Mouse (Mus musculus) limb, embryonic 13.5 days (tissue): ENCODE data around the gene Frmd4a. TPM values are rescaled to one million over a fixed set of nuclear protein-coding genes. Genes with fewer than 3 reads are reported as not detected.

Source experiments
- ATAC-seq: fragments of 200-750 bp; cut with Nextera tagmentation; 2 replicates; pipeline ENCODE4 v1.8.0; 2017; ENCODE audit warnings: low read depth, moderate number of reproducible peaks, moderate TSS enrichment; ENCODE audit not compliant: low FRiP score
- H3K27ac ChIP-seq: fragments of 300-500 bp; sonication (generic); 2 replicates; pipeline ENCODE4 v1.5.1; 2015; ENCODE audit warnings: inconsistent platforms, mild to moderate bottlenecking, moderate library complexity
- H3K27me3 ChIP-seq: fragments of 300-500 bp; sonication (generic); 2 replicates; pipeline ENCODE4 v1.6.1; 2015; ENCODE audit warnings: mild to moderate bottlenecking, inconsistent platforms
- H3K36me3 ChIP-seq: fragments of 300-500 bp; sonication (generic); 2 replicates; pipeline ENCODE4 v1.6.1; 2015; ENCODE audit warnings: inconsistent platforms, mild to moderate bottlenecking, moderate library complexity
- H3K4me1 ChIP-seq: fragments of 300-500 bp; sonication (generic); 2 replicates; pipeline ENCODE4 v1.6.1; 2015; ENCODE audit warnings: inconsistent platforms
- H3K4me2 ChIP-seq: fragments of 300-500 bp; sonication (generic); replicated peaks from 2 replicates; pipeline ENCODE4 v1.6.1; 2015; ENCODE audit warnings: inconsistent platforms, mild to moderate bottlenecking, moderate library complexity
- H3K4me3 ChIP-seq: fragments of 300-500 bp; sonication (generic); 2 replicates; pipeline ENCODE4 v1.5.1; 2015; ENCODE audit warnings: moderate library complexity, mild to moderate bottlenecking, inconsistent platforms
- H3K9ac ChIP-seq: fragments of 300-500 bp; sonication (generic); 2 replicates; pipeline ENCODE4 v1.6.1; 2015; ENCODE audit warnings: mild to moderate bottlenecking, inconsistent platforms
- H3K9me3 ChIP-seq: fragments of 300-500 bp; sonication (generic); 2 replicates; pipeline ENCODE4 v1.6.1; 2016; ENCODE audit warnings: inconsistent platforms
- WGBS: fragments of 180-500 bp; shearing (Covaris S2); methylation state at CpG from one replicate; pipeline ENCODE4 v1.1.7; 2015; 5-methylcytosine and 5-hydroxymethylcytosine counted together
- polyA plus RNA-seq: library from polyadenylated mRNA; unstranded; fragments of >200 nt; fragmentation: Nextera tagmentation; extraction: Ambion mirVana; gene quantifications from 2 replicates; pipeline ENCODE4 v1.2.1, GENCODE M21; 2015

The Frmd4a gene
- polyA plus RNA-seq, 1 experiment from 2014 or later, result 68.1 TPM

DNA sequence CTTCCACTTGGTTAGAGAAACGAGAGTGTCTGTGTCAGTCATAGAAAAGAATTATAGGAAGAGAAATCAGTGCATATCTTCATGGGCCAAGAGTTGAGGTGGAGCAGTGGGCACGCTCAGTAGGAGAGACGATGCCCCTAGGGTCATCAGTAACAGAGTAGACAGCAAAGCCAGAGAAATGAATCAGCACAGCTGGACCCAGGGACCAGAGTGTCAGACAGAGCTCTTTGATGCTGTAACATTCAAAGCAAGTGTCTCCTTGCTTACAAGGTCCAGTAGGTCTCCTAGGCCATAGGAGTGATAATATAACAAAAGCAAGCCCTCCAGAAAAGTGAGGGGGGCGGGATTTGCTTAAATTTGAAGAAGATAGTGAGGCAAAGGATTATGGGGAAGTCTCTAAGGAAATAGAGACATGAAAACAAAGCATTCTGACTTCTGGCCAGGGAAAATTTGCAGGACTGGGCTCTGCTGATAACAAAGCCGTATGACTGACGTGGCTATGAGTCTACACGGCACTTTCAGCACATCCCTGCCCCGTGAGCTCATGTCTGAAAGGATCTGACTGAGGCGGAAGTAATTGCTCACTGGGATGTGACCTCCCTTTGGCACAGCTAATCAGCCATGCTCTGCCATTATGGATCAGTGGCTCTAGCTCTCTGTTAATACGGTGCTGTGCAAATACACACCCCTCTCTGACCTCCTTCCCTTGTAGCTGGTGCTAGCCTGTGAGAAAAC, 243.0 kb downstream of the Frmd4a start:
- H3K4me3 ChIP-seq, result no peak overlapping the region
- H3K4me2 ChIP-seq, result no peak overlapping the region
- no peaks in the 10 kb centered on the region for H3K36me3 ChIP-seq
- no peak overlapping the region for H3K27ac ChIP-seq
- H3K9ac ChIP-seq, result no peak overlapping the region
- no peaks in the 10 kb centered on the region for H3K4me1 ChIP-seq
- ATAC-seq, result no peak
- H3K27me3 ChIP-seq, result no peaks in the 10 kb centered on the region
- no peaks in the 10 kb centered on the region for H3K9me3 ChIP-seq
- 78% methylated on average over 10 of the region's 10 CpGs for WGBS

DNA sequence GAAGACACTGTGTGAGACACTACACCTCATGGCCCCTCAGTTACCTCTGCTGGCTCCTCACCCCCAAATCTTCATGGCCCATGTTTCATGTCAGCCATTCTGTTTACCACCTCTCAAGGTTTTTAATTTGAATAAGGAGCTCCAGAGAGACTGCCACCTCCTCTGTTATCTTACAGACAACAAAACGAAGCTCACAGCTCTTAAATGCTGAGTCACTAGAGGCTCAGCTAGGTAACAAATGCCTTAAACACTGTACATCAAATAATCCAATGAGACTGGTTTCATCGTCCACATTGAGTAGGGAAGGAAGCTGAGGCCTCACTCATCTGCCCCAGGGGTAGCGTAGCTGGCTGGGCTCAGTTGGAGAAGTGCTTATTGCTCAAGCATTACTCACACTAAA, 245.2 kb downstream of the Frmd4a start:
- no peak overlapping the region for H3K9ac ChIP-seq
- H3K4me2 ChIP-seq, result no peak overlapping the region
- H3K36me3 ChIP-seq, result no peaks in the 10 kb centered on the region
- H3K27ac ChIP-seq, result no peak overlapping the region
- H3K9me3 ChIP-seq, result no peaks in the 10 kb centered on the region
- H3K4me3 ChIP-seq, result no peak overlapping the region
- no peaks in the 10 kb centered on the region for H3K27me3 ChIP-seq
- peaks cover 2% of the 10 kb centered on the region for H3K4me1 ChIP-seq
- WGBS, result 74% methylated on average over 3 of the region's 3 CpGs
- ATAC-seq, result no peak

DNA sequence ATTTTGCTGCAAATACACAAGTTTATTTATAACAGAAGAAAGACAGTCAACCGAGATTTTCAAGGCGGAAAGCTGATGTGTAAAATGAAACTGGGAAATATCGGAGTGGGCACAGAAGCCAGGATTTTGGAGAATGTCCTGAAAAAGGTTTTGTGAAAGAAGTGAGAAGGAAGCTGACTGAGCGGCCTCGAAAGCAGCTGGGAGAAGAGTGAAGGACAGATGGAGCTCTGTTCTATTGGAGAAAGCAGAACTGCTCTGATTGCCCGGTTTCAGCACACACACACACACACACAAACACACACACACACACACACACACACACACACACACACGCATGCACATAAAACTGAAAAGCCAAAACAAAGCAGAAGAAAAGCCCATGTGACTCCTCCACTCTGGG, 249.9 kb downstream of the Frmd4a start:
- no peaks in the 10 kb centered on the region for H3K27me3 ChIP-seq
- peaks cover 19% of the 10 kb centered on the region for H3K4me1 ChIP-seq
- no peaks in the 10 kb centered on the region for H3K9me3 ChIP-seq
- no peak for ATAC-seq
- H3K4me2 ChIP-seq, result no peak overlapping the region
- WGBS, result 80% methylated on average over 6 of the region's 7 CpGs
- H3K27ac ChIP-seq, result no peak overlapping the region
- no peaks in the 10 kb centered on the region for H3K36me3 ChIP-seq
- no peak overlapping the region for H3K4me3 ChIP-seq
- H3K9ac ChIP-seq, result no peak overlapping the region

DNA sequence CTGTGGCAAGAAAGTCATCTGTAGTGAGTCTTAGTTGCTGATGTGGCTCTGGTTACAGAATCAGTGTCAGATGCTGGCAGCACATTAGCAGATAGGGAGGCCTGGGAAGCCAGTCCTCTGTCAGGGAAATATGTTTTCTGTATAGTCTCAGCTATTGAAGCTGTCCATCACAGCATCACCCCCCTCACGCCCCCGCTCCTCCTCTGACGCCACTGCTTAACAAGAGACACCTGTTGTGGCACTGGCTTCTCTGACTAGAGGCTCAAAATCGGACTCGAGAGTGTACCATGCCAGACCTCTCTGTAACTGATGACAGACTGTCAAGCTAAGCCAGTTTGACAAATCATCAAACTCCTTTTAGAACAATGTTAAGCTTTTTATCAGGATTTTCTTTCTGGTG, 265.3 kb downstream of the Frmd4a start:
- Histone ChIP-seq H3K36me3 (no peaks in the 10 kb centered on the region), H3K27ac (no peak overlapping the region), H3K9me3 (no peaks in the 10 kb centered on the region), H3K27me3 (no peaks in the 10 kb centered on the region), H3K4me2 (no peak overlapping the region), H3K4me1 (peaks cover 56% of the 10 kb centered on the region), H3K9ac (no peak overlapping the region), H3K4me3 (no peak overlapping the region)
- WGBS, result 17% methylated on average over 5 of the region's 5 CpGs
- no peak for ATAC-seq

DNA sequence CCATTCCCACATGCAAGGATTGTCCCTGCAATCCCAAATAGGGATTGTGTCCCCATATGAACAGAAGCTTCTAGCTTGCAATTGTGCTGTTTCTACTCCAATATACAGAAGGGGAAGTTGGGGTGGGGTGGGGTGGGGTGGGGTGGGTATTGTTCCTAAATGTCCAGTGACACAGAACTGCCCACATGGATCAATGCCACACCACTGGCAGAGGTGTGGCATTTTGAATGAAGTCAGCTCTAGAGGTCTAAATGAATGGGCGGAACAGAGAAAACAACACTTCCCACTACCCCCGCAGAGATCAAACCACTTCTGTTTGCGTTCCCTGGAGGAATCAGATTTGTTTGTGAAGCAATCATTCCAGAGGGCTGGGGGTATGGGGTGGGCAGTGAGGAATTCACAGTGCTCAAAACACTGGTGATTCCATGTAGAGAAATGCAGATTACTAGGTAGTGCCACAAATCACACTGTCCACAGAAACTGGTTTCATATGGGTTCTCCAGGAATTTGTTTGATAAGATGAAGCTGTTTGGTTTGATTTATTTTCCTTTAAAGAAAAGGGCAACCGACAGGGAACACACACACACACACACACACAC, 268.3 kb downstream of the Frmd4a start:
- H3K4me1 ChIP-seq, result peaks cover 51% of the 10 kb centered on the region
- H3K4me2 ChIP-seq, result peak overlapping the region; percentile 51
- no peaks in the 10 kb centered on the region for H3K9me3 ChIP-seq
- H3K4me3 ChIP-seq, result peak overlapping the region; percentile 24
- H3K36me3 ChIP-seq, result no peaks in the 10 kb centered on the region
- no peak overlapping the region for H3K9ac ChIP-seq
- peak overlapping the region; percentile 79; the same call in 1 of the 2 replicates for H3K27ac ChIP-seq
- WGBS, result 17% methylated on average over 4 of the region's 4 CpGs
- no peak for ATAC-seq
- no peaks in the 10 kb centered on the region for H3K27me3 ChIP-seq

DNA sequence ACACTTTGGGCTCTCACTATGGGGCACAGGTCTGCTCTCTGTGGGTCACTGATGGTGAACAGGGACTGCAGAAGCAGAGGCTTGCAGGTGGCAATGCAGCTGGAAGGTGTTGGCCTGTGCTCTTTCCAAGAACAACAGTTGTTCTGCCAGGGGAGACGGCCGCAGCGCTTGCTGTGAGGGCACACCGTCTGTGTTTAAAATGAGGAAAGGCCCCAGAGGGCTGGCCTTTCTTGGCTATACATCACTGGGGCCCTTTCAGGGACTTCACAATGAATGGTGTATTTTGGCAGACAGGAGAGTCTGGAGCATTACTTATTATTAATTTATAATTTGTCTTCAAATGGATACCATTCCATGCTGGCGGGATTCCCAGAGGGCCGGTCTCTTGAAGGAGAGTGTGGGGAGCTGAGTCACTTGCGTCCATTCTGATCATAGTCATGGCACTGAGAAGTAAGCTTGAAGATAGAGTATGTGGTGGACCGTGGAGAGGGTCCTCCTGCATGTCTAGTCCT, 268.9 kb downstream of the Frmd4a start:
- peak overlapping the region; percentile 24 for H3K4me3 ChIP-seq
- WGBS, result 34% methylated on average over 8 of the region's 8 CpGs
- peaks cover 51% of the 10 kb centered on the region for H3K4me1 ChIP-seq
- H3K36me3 ChIP-seq, result no peaks in the 10 kb centered on the region
- no peaks in the 10 kb centered on the region for H3K27me3 ChIP-seq
- no peaks in the 10 kb centered on the region for H3K9me3 ChIP-seq
- 0 out of 2 replicates have a peak overlapping the region, but pooled peaks have one; percentile 13 for H3K9ac ChIP-seq
- H3K27ac ChIP-seq, result peak overlapping the region; percentile 79; the same call in 1 of the 2 replicates
- H3K4me2 ChIP-seq, result peak overlapping the region; percentile 51
- ATAC-seq, result peak; percentile 76

DNA sequence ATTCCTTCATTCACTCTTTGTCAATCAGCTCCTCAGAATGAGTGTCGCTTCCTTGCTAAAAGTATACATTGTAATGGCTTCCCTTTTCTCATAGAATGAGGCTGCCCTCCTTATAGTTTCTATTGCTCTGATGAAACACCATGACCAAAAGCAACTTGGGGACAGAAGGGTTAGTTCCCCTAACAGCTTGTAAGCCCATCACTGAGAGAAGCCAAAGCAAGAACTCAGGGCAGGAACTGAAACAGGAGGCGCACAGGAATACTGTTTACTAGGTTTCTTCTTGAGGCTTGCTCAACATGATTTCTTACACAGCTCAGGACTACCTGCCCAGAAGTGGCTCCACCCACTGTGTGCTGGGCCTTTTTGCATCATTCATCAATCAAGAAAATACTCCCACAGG, 273.0 kb downstream of the Frmd4a start:
- H3K9me3 ChIP-seq, result no peaks in the 10 kb centered on the region
- no peaks in the 10 kb centered on the region for H3K27me3 ChIP-seq
- H3K27ac ChIP-seq, result no peak overlapping the region
- 93% methylated on average over 2 of the region's 2 CpGs for WGBS
- H3K9ac ChIP-seq, result no peak overlapping the region
- H3K4me1 ChIP-seq, result peaks cover 24% of the 10 kb centered on the region
- H3K36me3 ChIP-seq, result no peaks in the 10 kb centered on the region
- no peak overlapping the region for H3K4me3 ChIP-seq
- no peak for ATAC-seq
- no peak overlapping the region for H3K4me2 ChIP-seq

DNA sequence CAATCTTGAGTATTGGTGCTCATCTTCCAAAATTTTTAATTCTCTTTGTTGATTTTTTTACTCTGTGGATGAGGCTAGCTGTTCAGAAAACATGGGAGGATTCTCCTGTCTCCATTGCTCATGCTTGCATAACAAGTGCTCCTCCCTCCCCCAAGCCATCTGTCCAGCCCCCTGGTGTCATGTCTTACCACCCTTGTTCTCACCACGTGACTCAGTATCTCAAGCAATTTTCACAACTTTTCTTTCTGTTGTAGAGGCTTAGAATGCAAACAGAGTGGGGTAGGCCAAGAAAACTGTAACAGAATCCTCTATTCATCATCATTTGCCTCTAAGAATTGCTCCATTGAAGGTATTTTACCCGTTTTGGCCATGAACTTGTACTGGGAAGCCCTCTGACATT, 273.6 kb downstream of the Frmd4a start:
- no peak overlapping the region for H3K4me3 ChIP-seq
- H3K36me3 ChIP-seq, result no peaks in the 10 kb centered on the region
- H3K4me2 ChIP-seq, result no peak overlapping the region
- no peak overlapping the region for H3K9ac ChIP-seq
- 64% methylated on average over 2 of the region's 2 CpGs for WGBS
- no peak overlapping the region for H3K27ac ChIP-seq
- peaks cover 24% of the 10 kb centered on the region for H3K4me1 ChIP-seq
- no peak for ATAC-seq
- H3K27me3 ChIP-seq, result no peaks in the 10 kb centered on the region
- no peaks in the 10 kb centered on the region for H3K9me3 ChIP-seq

DNA sequence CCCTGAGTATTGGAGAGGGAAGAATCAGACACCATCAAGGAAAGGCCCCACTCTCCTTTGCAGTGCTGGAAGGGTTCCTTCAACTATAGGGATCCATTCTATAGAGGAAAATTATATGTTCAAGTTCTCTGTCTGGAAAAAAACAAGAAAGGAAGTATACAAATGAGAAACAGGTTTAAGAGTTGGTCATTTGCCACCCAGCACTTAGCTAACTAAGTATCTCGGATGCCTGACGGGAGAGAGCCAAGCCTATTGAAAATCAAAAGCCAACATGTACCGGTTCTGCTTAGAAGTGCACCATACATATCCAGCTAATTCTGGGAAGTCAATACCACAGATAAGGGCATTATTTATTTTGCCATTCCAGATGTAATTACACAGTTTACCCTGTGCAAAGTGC, 274.2 kb downstream of the Frmd4a start:
- Histone ChIP-seq H3K27me3 (no peaks in the 10 kb centered on the region), H3K9ac (no peak overlapping the region), H3K4me3 (no peak overlapping the region), H3K4me1 (peaks cover 19% of the 10 kb centered on the region), H3K27ac (no peak overlapping the region), H3K36me3 (no peaks in the 10 kb centered on the region), H3K9me3 (no peaks in the 10 kb centered on the region), H3K4me2 (no peak overlapping the region)
- WGBS, result 70% methylated on average over 3 of the region's 3 CpGs
- ATAC-seq, result no peak

DNA sequence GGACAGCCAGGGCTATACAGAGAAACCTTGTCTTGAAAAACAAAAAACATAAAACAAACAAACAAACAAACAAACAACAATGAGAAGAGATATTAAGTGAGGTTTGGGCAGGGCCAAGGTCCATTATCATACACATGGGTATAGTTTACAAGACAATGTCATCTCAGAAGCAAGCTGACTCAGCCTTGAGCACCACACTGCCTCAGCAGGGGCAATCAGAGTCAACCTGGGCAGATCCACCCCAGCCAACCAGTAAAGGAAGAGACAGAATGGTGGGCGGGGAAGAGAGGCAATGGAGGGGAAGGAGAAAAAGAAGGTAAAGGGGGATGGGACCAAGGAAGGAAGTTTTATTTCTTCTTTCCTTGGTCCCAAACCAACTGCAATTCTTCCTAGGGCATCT, 276.2 kb downstream of the Frmd4a start:
- no peak overlapping the region for H3K9ac ChIP-seq
- 88% methylated on average over 1 of the region's 1 CpGs for WGBS
- peaks cover 29% of the 10 kb centered on the region for H3K4me1 ChIP-seq
- no peak overlapping the region for H3K4me2 ChIP-seq
- no peaks in the 10 kb centered on the region for H3K9me3 ChIP-seq
- H3K4me3 ChIP-seq, result no peak overlapping the region
- H3K36me3 ChIP-seq, result no peaks in the 10 kb centered on the region
- H3K27me3 ChIP-seq, result no peaks in the 10 kb centered on the region
- ATAC-seq, result no peak
- H3K27ac ChIP-seq, result no peak overlapping the region

DNA sequence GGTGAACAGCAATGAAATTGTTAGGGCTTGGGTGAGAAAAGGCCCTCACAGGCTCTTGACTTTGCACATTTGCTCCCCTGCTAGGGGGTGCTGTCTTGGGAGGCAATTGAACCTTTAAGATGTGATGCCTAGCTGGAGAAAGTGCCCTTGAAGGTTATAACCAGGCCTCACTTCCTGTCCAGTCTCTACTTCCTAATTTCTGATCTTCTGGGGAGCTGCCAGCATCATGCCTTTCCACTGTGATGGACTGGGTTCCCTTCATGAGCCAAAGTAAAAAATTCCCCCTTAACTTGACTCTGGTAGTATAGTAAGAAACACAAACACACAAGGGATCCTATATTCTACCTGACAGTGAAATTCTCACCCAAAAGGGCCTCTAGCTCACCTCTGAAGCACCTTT, 278.1 kb downstream of the Frmd4a start:
- Histone ChIP-seq H3K4me1 (peaks cover 45% of the 10 kb centered on the region), H3K27ac (peak overlapping the region; percentile 6; the same call in 1 of the 2 replicates), H3K4me2 (no peak overlapping the region), H3K9me3 (no peaks in the 10 kb centered on the region), H3K9ac (no peak overlapping the region), H3K4me3 (no peak overlapping the region), H3K27me3 (no peaks in the 10 kb centered on the region), H3K36me3 (no peaks in the 10 kb centered on the region)
- no peak for ATAC-seq

DNA sequence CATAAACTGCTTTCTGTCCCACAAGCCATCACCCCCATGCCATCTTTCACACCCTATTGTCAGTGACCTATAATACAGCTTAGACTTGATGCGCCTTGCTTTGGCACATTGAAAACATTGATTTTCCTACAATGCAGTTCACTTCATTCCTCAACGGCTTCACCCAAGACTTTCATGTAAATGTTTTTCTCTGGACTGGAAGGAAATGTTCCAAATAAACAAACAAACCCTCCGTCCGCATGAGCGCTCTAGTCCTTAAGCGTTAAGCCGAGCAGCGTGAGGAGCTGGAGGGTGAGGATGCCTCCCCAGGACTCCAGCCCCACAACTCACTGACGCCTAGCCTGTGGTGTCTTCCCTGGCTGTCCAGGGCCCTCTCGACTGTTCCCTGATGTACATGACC, 279.4 kb downstream of the Frmd4a start:
- peaks cover 49% of the 10 kb centered on the region for H3K4me1 ChIP-seq
- 81% methylated on average over 10 of the region's 10 CpGs for WGBS
- no peak overlapping the region for H3K9ac ChIP-seq
- H3K4me3 ChIP-seq, result no peak overlapping the region
- H3K9me3 ChIP-seq, result no peaks in the 10 kb centered on the region
- no peaks in the 10 kb centered on the region for H3K27me3 ChIP-seq
- no peak overlapping the region for H3K4me2 ChIP-seq
- no peak for ATAC-seq
- peak overlapping the region; percentile 96 for H3K27ac ChIP-seq
- H3K36me3 ChIP-seq, result no peaks in the 10 kb centered on the region
